Mouse (Mus musculus): ENCODE measurements around the gene Olfr339.
"Not testable (repeated sequence)": the region's sequence is repeated elsewhere in the genome, so short reads cannot be mapped to it uniquely, and the experiment has no call there.

The Olfr339 gene

GRCm38 (mm10) chr2:36418647-36419046 is at the start of gene Olfr339:
Olfr339 (plus strand) TSS chr2:36418947.
- DNase-seq (ENCODE audit: low spot score in 2 of 2): no peak

- no peak for DNase-seq (ENCODE audit: low spot score in 2 of 2)
These were observed 45.5 kb upstream of the Olfr339 start, which contains the start of gene Olfr338 for GRCm38 (mm10) chr2:36373219-36373618. Olfr338 (plus strand) TSS chr2:36373519.

GRCm38 (mm10) chr2:36415174-36415573 is 3.6 kb upstream of the Olfr339 start:
- DNase-seq (ENCODE audit: low spot score in 2 of 2): not testable (repeated sequence)

GRCm38 (mm10) chr2:36415591-36415990 is 3.2 kb upstream of the Olfr339 start:
- DNase-seq (ENCODE audit: low spot score in 2 of 2): not testable (repeated sequence)

- no peak for DNase-seq (ENCODE audit: low spot score in 2 of 2)
These were observed 33.5 kb downstream of the Olfr339 start, which contains the start of gene Olfr340 for GRCm38 (mm10) chr2:36452287-36452686. Olfr340 (plus strand) TSS chr2:36452587.

- DNase-seq (ENCODE audit: low spot score in 2 of 2): no peak
These were observed 54.9 kb downstream of the Olfr339 start for GRCm38 (mm10) chr2:36473634-36474033.

Data from spleen, postnatal 14 days (tissue).